Mouse (Mus musculus) frontal cortex, adult 2 months (tissue): ENCODE data around the gene Napa. TPM values are rescaled to one million over a fixed set of nuclear protein-coding genes. Genes with fewer than 3 reads are reported as not detected.
A peak's percentile ranks its signal among the peaks of the same experiment; 100 is the strongest.

Experiments
- DNase-seq, 2 experiments: peaks; one replicate each; pipeline ENCODE4 v3.0.0; 2022; ENCODE audit warnings: low spot score in 1 of 2; ENCODE audit errors: extremely low spot score in 1 of 2
- polyA plus RNA-seq: library from polyadenylated mRNA; depleted of rRNA; stranded (reverse); fragments of >200 nt; gene quantifications from 2 replicates; pipeline ENCODE4 v1.2.3, GENCODE M21; 2012; rRNA removed

Gene Napa
- polyA plus RNA-seq: 368 and 442 TPM in 2 replicates

DNA sequence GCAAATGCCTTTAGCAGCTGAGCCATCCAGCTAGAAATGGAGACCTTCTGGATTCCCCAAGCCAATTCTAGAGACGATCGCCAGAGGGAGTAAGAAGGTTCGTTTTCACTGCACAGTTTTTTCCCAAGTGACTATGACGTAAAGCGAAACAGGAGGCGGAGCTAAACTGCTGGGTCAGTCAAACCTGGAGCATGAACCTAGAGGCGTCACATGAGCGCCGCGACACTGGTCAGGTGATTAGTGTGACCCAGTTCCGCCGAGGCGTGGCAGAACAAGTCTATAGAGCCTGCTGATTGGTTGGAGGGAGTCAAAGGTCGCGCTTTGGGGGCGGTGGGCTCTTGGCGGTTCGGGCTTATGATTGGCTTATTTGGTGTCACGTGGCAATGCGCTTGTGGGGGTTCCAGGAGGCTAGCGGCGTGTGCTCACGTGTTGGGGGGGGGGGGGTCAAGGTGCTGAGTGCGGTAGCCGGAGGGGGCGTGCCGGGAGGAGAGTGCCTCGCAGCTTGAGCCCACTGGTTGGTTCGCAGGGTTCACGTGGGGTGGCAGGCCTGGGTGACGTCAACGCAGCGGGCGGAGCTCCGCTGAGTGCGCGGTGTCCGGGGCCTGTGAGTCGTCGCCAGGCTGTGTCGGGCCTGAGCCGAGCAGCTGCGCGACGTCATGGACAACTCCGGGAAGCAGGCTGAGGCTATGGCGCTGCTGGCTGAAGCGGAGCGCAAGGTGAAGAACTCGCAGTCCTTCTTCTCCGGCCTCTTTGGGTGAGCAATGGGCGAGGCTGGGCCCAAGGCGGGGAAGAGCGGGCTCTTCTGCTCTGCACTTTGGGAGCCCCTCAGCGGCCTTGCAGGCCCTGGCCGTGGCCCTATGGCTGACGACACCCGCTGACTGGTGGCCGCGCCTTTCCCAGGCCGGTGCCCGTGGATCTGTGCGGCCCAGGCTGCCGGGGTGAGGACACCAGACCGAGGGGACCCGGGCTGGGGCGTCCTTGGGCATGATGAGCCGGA is at the start of gene Napa:
Napa (plus strand) TSS at position 438 of the 997 bp plus-strand sequence.
- DNase-seq: peak; percentile 99 to 100

DNA sequence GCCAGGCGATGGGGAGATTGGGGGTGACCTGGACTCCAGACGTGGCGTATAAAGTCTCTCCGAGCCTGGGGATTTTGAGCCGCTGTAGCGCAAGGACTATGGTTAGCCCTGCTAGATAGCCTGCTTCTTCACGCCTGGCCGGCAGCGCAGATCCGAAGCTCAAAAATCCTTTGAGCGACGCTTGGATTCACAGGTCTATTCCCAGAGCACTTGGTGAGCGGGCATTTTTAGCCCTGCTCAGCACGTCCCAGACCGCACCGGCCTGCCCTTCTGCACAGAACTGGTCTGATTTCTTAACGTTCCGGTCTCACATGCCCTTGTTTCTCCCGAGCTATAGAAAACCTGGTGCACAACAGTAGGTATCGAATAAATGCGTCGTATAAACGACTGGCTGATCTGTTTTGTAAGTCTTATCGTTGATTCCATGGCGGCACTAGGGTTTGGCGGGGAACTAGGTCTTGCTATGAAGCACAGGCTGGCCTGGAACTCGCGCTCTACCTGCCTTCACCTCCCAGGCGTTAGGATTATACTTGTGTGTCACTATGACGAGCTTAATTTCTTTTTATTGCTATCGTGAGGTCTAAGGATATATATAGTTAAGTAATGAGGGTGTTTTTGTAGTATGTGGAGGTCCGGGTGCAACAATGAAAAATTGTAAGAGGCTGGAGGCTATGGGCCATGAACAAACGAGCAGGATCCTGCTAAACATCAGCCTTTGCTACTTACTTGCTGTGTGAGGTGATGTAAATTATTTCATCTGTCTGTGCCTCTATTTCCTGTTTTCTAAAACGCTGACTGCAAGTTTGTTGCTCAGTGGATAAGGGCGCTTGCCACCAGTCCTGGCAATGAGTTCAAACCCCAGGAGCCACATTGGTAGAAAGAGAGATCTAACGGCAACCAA is 49.3 kb upstream of the Napa start:
- no peak for DNase-seq

DNA sequence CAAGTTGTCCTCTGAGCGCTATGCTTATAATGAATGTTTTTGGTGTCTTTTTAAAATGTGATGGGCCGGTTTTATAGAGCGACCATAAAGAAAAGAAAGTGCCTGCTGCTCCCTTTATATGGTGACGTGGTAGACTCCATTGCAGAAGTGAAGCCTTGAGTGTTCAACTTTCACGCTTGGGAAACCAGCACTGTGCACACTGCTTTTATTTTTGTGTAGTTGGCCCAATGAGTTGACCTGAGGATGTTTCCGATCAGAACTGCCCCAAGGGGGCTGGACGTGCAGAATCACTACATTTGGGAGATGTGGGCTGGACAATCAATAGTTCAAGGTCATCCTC is 48.7 kb upstream of the Napa start:
- no peak for DNase-seq

DNA sequence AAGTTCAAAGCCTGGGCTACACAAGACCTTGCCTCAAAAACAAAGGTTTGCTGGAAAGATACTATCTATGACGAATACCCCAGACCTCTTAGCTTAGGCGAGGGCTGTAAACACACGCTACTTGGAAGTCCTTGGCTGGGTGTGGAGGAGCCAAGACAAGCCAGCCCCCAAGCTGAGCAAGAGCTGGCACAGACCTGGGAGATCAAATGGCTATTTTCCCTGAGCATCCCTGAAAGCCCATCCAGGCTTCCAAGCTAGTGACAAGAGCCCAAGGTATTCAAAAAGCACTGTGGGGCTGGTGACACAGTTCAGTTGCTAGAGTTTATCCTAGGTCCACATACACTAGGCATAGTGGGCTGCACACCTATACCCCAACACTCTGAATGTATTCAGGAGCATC is 47.7 kb upstream of the Napa start:
- DNase-seq: no peak

DNA sequence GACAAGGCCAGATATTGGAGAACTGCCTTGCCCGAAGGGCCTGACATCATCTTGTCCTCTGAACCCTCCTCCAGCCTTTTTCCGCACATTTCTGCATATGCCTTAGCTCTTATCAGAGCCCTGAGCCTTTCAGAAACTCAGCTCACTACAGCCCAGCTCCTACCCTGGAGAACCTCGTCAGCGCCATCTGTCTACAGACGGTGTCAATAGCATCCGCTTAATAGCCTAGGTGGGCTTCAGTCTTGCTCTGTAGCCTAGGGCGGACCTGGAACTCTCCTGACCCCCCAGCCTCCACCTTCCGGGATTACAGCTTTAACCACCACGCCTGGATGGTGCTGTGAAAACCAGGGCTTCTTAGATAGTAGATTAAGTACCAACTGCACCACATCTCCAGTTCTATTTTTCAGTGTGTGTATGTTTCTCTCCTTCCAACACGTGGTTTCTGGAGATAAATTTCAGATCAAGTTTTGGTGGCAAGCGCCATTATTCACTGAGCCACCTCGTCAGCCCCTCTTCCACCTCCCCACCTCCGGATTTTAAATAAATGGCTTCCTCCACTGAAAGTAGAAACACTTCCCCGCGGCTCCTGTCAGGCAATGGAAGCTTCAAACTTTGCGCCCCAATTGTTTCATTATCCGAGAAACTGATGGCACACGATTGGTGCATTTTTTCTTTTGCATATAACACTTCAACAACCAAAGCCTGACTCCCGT is 46.2 kb upstream of the Napa start:
- peak; percentile 62 to 85 for DNase-seq

DNA sequence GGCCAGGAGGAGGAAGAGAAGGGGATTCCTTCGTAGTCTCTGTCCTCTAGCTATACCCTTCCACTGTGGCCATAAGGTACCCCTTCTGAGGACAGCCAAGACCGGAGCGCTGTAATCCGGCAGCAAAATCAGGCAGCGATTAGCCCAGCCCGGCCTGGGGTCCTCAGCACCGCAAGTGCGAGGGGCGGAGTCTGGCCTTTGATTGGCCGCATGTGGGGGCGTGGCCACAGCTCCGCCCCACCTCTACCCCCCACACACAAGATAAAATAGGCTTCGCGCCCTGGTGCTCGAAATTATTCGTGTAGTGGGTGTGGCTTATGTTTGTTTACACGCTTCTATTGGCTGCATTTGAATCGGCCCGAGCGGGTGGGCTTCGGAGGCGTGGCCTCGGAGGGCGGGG is 45.6 kb upstream of the Napa start:
- peak; percentile 86 to 88 for DNase-seq

DNA sequence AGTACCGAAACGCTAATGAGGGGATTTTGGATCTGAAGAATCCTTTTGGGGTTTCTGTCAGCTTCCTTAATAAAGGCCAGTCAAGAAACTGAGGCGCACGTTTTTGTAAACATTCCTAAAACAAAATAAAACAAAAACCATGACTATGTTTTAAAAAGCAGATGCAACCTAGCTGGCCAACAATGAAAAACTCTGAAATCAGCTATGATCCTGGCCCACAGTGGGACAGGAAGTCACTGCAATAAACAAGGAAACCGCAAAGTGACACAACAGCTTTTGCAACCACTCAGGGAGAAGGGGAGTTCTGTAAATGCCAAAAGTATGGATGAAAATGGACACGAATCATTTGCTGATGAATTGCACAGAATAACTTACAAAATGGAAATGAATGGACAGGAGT is 45.2 kb upstream of the Napa start:
- DNase-seq: no peak

DNA sequence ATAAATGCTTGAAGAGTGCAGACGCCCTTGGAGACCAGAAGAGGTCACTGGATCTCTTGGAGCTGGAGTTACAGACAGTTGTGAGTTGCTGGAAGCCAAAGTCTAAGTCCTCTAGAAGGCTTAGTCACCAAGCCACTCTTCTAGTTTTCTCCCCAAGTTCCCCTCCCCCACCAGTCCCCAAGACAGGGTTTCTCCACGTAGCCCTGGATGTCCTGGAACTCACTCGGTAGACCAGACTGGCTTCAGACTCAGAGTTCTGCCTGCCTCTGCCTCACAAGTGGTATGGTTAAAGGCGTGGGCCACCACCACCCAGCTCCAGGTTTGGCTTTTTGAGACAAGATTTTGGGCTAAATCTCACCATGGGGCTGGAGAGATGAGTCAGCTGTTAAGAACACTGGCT is 43.3 kb upstream of the Napa start:
- no peak for DNase-seq

DNA sequence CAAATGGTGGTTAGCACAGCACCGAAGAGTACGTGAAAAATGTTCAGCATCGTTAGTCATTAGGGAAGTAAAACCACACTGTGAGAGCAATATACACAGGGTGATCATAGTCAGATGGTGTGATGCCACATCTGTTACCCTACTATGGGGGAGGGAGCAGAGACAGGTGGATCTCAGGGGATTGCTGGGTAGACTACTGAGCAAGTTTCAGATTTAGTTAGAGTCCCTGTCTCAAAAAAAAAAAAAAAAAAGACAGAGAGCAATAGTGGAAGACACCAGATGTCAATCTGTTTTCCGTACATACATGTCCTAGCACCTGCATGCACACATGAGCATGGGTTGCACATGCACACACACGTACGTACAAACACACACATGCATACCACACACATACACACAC is 42.6 kb upstream of the Napa start:
- no peak for DNase-seq

DNA sequence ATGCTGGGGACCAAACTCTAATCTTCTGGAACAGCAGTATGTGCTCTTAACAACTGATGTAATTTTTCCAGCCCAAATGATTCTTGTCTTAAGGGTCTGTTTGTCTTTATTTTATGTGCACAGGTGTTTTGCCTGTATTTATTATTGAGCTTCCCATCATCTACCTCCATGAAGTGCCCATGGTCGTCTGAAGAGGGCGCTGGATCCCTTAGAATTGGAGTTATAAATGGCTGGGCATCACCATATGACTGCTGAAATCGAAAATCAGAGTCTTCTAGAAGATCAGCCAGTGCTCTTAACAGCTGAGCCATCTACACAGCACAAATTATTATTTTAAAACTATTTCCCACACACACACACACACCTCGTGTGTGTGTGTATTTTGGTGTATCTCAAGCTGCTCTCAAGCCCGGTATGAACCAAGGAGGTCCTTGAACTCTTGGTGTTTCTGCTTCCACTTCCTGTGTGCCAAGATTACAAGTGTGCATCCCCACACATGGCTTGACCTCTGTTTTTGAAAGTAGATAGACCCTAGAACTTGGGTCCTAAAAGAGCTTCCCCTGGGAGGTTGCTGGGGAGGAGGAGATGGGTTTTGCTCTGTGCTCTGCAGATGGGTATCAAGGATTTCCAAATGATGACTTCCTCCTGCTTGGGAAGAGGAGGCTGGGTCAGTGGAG is 41.7 kb upstream of the Napa start:
- peak in 1 of 2 experiments; percentile 77 for DNase-seq

DNA sequence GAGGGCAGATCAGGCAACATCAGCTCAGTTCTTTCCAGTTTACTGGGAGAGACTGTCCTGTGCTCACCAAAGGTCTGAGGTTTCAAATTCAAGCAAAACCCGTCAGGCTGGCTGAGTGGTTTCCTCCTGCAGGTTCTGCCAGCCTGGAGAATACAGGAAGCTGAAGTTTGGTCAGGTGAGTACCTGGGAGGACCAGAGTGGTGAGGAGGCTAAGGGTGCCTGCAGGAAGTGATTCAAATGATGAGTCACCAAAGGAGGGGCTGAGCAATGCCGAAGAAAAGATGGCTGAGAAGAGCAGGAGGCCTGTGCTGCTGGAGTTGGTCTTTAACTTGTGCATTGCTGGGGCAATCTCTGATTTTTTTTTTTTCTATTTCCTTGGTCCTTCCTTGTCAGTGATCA is 41.1 kb upstream of the Napa start:
- no peak for DNase-seq

DNA sequence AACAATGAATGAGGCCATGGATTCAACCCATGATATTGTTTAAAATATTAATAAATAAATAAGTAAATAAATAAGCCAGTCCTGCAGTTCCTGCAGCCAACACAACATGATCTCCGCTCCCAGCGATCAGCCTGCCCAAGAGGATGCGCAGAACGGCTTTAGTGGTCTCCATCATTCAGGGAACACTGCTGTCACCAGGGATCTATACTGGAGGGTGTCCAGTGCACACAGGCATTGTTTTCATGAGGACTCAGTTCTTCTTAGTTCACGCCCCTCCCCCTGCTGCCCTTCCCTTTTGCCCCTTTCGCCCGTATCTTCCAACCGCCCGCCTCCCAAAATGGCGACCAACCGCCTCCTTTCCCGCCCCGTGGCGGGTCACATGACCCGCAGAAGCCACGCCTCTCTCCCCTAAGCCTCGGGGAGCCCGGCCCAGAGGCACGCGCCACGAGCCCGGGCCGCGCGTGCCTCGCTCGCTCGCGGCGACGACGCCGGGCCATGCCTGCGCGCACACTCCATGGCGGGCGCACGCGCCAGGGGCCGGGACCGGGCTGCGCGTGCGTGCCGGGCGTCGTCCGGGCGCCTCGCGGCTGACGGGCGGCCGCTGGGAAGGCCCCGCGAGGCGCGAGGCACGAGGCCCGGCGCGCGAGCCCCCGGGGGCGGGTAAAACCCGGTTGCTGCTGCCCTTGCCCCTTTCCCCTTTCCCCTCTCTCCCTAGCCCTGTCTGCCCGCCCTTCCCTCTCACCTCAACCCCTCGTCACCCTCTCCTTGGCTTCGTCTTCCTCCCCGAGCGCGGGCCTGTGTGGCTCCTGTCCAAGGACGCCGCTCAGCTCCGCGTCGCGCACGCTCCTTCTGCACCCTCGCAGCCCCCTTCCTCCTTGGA is 36.8 kb upstream of the Napa start, which contains the start of gene Zfp541:
Zfp541 (plus strand) TSS at position 596 of the 880 bp plus-strand sequence.
- no peak for DNase-seq

DNA sequence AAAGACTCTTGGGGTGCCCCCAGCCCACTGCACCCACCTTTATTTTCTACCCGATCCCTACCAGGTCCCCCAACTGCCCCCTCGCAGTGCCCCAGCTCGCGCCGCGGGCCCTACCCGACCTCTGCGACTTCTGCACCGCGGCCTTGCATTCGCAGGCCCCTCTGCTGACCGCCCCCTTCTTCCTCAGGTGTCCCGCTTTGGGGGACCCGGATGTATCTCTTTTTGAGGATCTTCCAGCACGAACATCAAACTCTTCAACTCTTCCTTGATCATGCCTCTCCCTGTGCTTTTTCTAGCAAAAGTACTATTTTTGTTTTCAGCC is 36.2 kb upstream of the Napa start:
- DNase-seq: no peak

DNA sequence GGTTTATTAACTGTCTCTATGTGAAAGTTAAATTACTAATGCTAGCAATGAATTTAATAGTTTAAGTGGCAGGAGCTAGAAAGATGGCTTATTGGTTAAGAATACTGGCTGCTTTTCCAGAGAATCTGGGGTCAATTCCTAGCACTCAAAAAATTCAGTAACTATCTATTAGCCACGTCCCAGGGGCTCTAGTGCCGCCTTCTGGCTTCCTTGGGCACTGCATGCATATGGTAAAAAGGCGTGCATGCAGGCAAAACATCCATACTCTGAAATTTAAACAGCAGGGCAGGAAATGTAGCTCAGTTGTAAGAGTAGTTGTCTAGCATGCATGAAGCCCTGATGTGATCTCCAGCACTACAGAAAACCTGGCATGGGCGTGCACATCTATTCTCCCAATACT is 34.8 kb upstream of the Napa start:
- DNase-seq: no peak

DNA sequence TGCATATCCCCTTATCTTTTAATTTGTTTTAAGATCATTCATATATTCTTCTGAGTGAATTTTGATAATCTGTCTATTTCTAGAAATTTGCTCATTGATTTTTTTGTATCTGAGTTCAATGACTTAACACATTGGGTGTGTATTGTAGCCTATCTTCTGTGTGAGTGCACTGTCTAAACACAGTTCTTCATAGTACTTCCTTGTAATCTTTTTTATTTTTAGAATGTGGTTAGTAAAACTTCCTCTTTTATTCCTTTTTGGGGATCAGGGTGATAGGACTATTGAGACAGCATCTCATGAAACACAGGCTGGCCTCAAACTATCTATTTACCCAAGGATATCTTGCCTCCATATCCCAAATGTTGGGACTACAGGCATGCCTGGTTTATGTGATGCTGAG is 27.4 kb upstream of the Napa start:
- DNase-seq: no peak

DNA sequence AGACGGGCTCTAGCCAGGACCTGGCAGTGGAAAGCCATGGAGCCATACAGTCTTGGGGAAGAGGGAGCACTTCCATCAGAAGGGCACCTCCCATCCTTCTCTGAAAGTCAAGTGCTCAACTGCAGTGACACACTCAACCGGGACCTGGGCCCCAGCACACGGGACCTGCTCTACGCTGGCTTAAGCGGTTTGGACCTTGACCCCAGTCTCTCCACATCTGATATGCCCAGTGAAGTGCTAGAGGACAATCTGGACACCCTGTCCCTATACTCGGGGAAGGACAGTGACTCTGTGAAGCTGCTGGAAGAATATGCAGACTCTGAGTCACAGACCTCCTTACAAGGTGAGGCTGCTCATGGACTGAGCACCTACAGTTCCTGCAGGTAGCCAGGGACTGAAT is 26.4 kb upstream of the Napa start:
- DNase-seq: no peak

DNA sequence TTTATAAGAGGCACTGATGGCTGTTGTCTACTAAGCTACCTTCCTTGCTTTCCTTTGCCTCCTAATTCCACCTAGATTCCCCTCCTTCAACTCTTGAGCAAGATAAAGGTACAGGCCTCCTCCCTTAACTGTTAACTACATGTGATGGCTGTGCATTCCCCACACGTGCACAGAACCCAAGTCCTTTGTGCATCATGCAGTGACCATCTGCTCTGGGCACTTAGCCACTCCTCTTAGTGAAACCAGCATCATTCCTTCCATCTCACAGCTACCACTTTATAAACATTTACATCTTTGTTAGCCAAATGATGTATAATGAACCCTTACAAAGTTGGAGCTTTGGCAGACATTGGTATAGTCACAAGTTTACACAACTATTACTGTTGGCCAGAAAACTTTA is 18.3 kb upstream of the Napa start:
- DNase-seq: no peak

DNA sequence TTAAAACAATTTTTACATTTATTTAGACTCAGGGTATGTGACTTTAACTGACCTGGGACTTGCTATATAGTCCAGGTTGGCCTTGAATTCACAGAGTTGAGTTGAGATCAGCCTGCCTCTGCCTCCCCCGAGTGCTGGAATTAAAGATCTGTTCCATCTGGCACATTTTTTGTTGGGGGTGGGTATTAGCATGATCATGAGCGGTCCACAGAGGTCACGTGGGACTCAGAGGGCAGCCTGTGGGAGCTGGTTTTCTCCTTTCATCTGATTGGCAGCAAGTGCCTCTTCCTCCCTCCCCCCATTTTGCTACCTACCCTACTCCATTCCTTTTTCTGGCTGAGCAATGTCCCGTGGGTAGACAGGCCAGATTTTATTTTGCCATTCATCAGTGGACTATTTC is 17.7 kb upstream of the Napa start:
- DNase-seq: no peak

DNA sequence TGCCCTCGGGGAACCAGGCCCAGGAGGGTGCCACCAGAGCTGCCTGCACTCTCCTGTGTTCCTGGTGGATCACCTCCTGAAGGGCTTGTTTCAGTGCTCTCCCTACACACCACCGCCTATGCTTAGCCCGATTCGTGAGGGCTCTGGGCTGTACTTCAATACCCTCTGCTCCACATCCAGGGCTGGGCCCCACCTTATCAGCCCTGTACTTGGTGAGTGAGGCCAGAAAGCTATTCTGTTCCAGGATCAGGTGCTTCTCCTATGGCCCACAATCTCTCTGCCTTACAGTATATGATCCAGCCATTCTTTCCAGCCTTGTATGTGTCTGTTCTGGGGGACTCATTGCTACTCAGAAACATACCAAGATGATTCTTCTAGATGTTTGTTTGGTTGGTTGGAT is 14.9 kb upstream of the Napa start:
- no peak for DNase-seq
